26 mouse cellular contexts compared by ENCODE assay signal in the genomic region with DNA sequence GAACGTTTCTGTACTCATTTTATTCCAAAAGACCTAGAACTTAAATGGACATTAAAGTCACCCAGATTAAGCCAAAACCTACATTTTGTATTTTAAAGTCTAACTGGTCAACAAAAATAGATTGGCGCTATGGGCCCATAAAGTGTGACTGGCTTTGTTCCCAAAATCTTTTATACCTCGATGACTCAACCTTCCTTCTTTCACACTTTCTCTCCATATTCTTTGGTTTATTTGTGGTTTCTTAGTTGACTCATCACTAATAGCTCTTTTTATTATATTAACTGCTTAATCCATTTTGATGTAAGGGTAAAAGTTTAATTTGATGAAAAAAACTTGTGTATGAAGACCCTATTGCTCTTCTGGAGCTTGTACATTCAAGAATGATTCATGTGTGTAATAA. TPM values are rescaled to one million over a fixed set of nuclear protein-coding genes. Genes with fewer than 3 reads are reported as not detected.
"Had no signal": no experiment of that assay in that cellular context is flagged by ENCODE, and none has a peak within 500 bp of the region (broad histone marks: within the 10 kb centered on the region; RNA-seq: fewer than 3 reads in every experiment).

No protein-coding gene starts in this region.

- DNase-seq: gastrocnemius, postnatal 14 days; gastrocnemius, postnatal 36 days; heart, adult 2 months; heart, postnatal 14 days; heart, postnatal 36 days; kidney, adult 11 months; kidney, adult 2 months; kidney, adult 9 months; kidney, postnatal 25 days; kidney, postnatal 4 days; layer of hippocampus, adult 9-11 months; layer of hippocampus, postnatal 36 days; left cerebral cortex, postnatal 4 days had no signal

- ATAC-seq: hindbrain, postnatal 0 days; intestine, embryonic 16.5 days; liver, embryonic 12.5 days had no signal

RNA-seq across cellular contexts. Expression of gene Ube2d2b, which starts 1.5 kb away (rescaled TPM):
- total RNA-seq: gastrocnemius, adult 8-10 months; gastrocnemius, postnatal 14 days; gastrocnemius, postnatal 36 days; heart, adult 2 months; heart, postnatal 14 days; heart, postnatal 36 days; hematopoietic stem cell, adult 5-6 weeks; hindbrain, postnatal 0 days; layer of hippocampus, adult 18-20 months; layer of hippocampus, adult 8-10 months; layer of hippocampus, postnatal 14 days; layer of hippocampus, postnatal 36 days; left cerebral cortex, adult 18-20 months; left cerebral cortex, adult 8-10 months; left cerebral cortex, postnatal 10 days; left cerebral cortex, postnatal 25 days; left cerebral cortex, postnatal 4 days; liver, adult 2 months had no signal
